Mouse (Mus musculus): Measurements from ENCODE around the gene Acox3. TPM values are rescaled to one million over a fixed set of nuclear protein-coding genes. Genes with fewer than 3 reads are reported as not detected.

Gene Acox3
- 32.5 and 33.7 TPM in 2 replicates for polyA plus RNA-seq (2012; rRNA removed; ENCODE audit: low replicate concordance)

GRCm38 (mm10) chr5:35582445-35583220 is at the start of gene Acox3:
Gene Acox3, plus strand, starts transcription at chr5:35583040.

GRCm38 (mm10) chr5:35574653-35575599 is 7.9 kb upstream of the Acox3 start, which contains the start of gene Trmt44:
Gene Trmt44, minus strand, starts transcription at chr5:35575070.

Other genes with a start within 250 kb of the Acox3 start
- not detected in 2 replicates for gene Hmx1, start 193.9 kb upstream of the Acox3 start, polyA plus RNA-seq (2012; rRNA removed; ENCODE audit: low replicate concordance)
- 1.3 and 1.8 TPM in 2 replicates for gene Cpz, start 57.3 kb upstream of the Acox3 start, polyA plus RNA-seq (2012; rRNA removed; ENCODE audit: low replicate concordance)
- 2.8 and 3.1 TPM in 2 replicates for gene Trmt44, start 8.0 kb upstream of the Acox3 start, polyA plus RNA-seq (2012; rRNA removed; ENCODE audit: low replicate concordance)
- gene Htra3, start 96.7 kb downstream of the Acox3 start, polyA plus RNA-seq (2012; rRNA removed; ENCODE audit: low replicate concordance) = 53.2 and 92.0 TPM in 2 replicates
- gene Sh3tc1, start 156.9 kb downstream of the Acox3 start, polyA plus RNA-seq (2012; rRNA removed; ENCODE audit: low replicate concordance) = 4.7 and 6.3 TPM in 2 replicates
- gene Ablim2, start 174.8 kb downstream of the Acox3 start, polyA plus RNA-seq (2012; rRNA removed; ENCODE audit: low replicate concordance) = 4.1 and 9.2 TPM in 2 replicates

All from duodenum, adult 2 months (tissue).